Mouse (Mus musculus) liver, postnatal 0 days (tissue): ENCODE measurements around the gene Aurkb.

Source experiments
- CTCF ChIP-seq: sonication (generic); IDR thresholded peaks from 2 replicates; pipeline ENCODE4 v1.5.1; 2016; ENCODE audit warnings: antibody characterized with exemption, low read depth
- EP300 ChIP-seq: IDR thresholded peaks from 2 replicates; pipeline ENCODE4 v1.6.1; 2016; ENCODE audit warnings: antibody characterized with exemption, low read depth, mild to moderate bottlenecking

- no peak for TF ChIP-seq CTCF
- TF ChIP-seq EP300: no peak
Measured at GRCm38 (mm10) chr11:69058729-69059356, 13.4 kb downstream of the Aurkb start.
